In genomic region chr17:26933419-26933818, GRCm38 (mm10) we compare ENCODE assay signal across 8 mouse cellular contexts. TPM values are rescaled to one million over a fixed set of nuclear protein-coding genes. Genes with fewer than 3 reads are reported as not detected.
DNase-seq lines count a peak whose midpoint lies in the region; ATAC-seq and TF ChIP-seq lines count a peak whose summit lies in the region.

No protein-coding gene starts in this region.

- peak overlapping the region; percentile 92 for H3K27ac ChIP-seq in heart, embryonic 15.5 days
- peak overlapping the region; percentile 40 for H3K27ac ChIP-seq in hindbrain, embryonic 11.5 days (ENCODE audit: low read depth, low read length)

- peaks cover 32% of the 10 kb centered on the region for H3K4me1 ChIP-seq in heart, embryonic 15.5 days (replicated peaks)
- H3K4me1 ChIP-seq in G1E (ENCODE audit: insufficient read depth, low read depth, low read length), result peaks cover 69% of the 10 kb centered on the region
- 0 out of 2 replicates have a peak, but pooled peaks cover 8% of the 10 kb centered on the region for H3K4me1 ChIP-seq in hindbrain, embryonic 11.5 days (replicated peaks; ENCODE audit: control insufficient read depth, insufficient read depth, low read length)

- H3K9me3 ChIP-seq in heart, embryonic 15.5 days (replicated peaks), result no peaks in the 10 kb centered on the region
- no peaks in the 10 kb centered on the region for H3K9me3 ChIP-seq in G1E (replicated peaks)
- no peaks in the 10 kb centered on the region for H3K9me3 ChIP-seq in hindbrain, embryonic 11.5 days (ENCODE audit: control insufficient read depth, low read length)

- peak overlapping the region; percentile 71 for H3K4me3 ChIP-seq in heart, embryonic 15.5 days
- peak overlapping the region; percentile 78 for H3K4me3 ChIP-seq in G1E (ENCODE audit: low read depth, low read length)
- H3K4me3 ChIP-seq in hindbrain, embryonic 11.5 days (ENCODE audit: low read depth, low read length), result peak overlapping the region; percentile 53

- no peak for TF ChIP-seq CTCF in G1E (IDR thresholded peaks at IDR 0.05; ENCODE audit: low read depth, low read length)

- peak overlapping the region; percentile 92 for H3K4me2 ChIP-seq in heart, embryonic 15.5 days
- peak overlapping the region; percentile 75 for H3K4me2 ChIP-seq in hindbrain, embryonic 11.5 days (replicated peaks; ENCODE audit: low read depth, low read length)

- WGBS in heart, embryonic 15.5 days, result 5% methylated on average over 13 of the region's 13 CpGs
- WGBS in hindbrain, embryonic 11.5 days, result 11% methylated on average over 13 of the region's 13 CpGs

- ATAC-seq in heart, embryonic 15.5 days (replicated peaks; ENCODE audit: insufficient number of reproducible peaks, insufficient read depth, low FRiP score, low read depth), result peak; percentile 20
- ATAC-seq in G1E (ENCODE audit: extremely low read depth, insufficient number of reproducible peaks, low FRiP score, poor library complexity, severe bottlenecking), result no peak
- peak; percentile 38 for ATAC-seq in hindbrain, embryonic 11.5 days (ENCODE audit: low FRiP score)
- peak; percentile 14; the same call in 1 of the 2 replicates for ATAC-seq in megakaryocyte, adult 5-6 weeks (ENCODE audit: poor library complexity, severe bottlenecking)

- no peak for DNase-seq in heart, adult 8-10 months (ENCODE audit: low spot score)
- DNase-seq in G1E (ENCODE audit: low spot score), result no peak
- no peak for DNase-seq in hindbrain, embryonic 11.5 days (ENCODE audit: low spot score)
- DNase-seq in adrenal gland, postnatal 14 days, result no peak
- DNase-seq in frontal cortex, postnatal 25 days (ENCODE audit: low spot score in 2 of 2), result no peak
- DNase-seq in c-Kit-positive CD71-positive TER-119-positive erythroid progenitor cells, embryonic 14.5 days (ENCODE audit: low spot score), result no peak

- H3K9ac ChIP-seq in heart, embryonic 15.5 days, result peak overlapping the region; percentile 82
- peak overlapping the region; percentile 66 for H3K9ac ChIP-seq in hindbrain, embryonic 11.5 days (ENCODE audit: low read depth, low read length)

- peaks cover 51% of the 10 kb centered on the region for H3K36me3 ChIP-seq in heart, embryonic 15.5 days
- H3K36me3 ChIP-seq in G1E (replicated peaks), result peaks cover 84% of the 10 kb centered on the region
- peaks cover 3% of the 10 kb centered on the region; the same call in 1 of the 2 replicates for H3K36me3 ChIP-seq in hindbrain, embryonic 11.5 days (ENCODE audit: control insufficient read depth, insufficient read depth, low read length)

- no peaks in the 10 kb centered on the region for H3K27me3 ChIP-seq in heart, embryonic 15.5 days
- no peaks in the 10 kb centered on the region for H3K27me3 ChIP-seq in G1E (ENCODE audit: insufficient read depth, low read length)
- no peaks in the 10 kb centered on the region for H3K27me3 ChIP-seq in hindbrain, embryonic 11.5 days (ENCODE audit: control insufficient read depth, insufficient read depth, low read length)

RNA-seq across cellular contexts. Expression of gene Phf1, which starts 0.6 kb away (rescaled TPM):
- 7.3 and 9.5 TPM in 2 replicates for polyA plus RNA-seq in heart, embryonic 15.5 days (2015; fragmentation: Nextera tagmentation; extraction: Ambion mirVana)
- total RNA-seq in heart, adult 8-10 months (2022), result 10 to 100 TPM; 15.4 to 20.7 (median 16.1) TPM
- total RNA-seq in G1E (2014; fragmentation: Nextera tagmentation) (6.5 and 8.4 TPM in 2 replicates), G1E (2017) (7.3 and 7.4 TPM in 2 replicates)
- 21.6 and 21.7 TPM in 2 replicates for polyA plus RNA-seq in G1E (2012)
- polyA plus RNA-seq in hindbrain, embryonic 11.5 days (2014; fragmentation: Nextera tagmentation; extraction: Ambion mirVana), result 4.5 and 5.5 TPM in 2 replicates
- total RNA-seq in megakaryocyte, adult 5-6 weeks (2015), result 11.6 and 11.7 TPM in 2 replicates
- total RNA-seq in megakaryocyte, adult 5-6 weeks (2017), result 10.6 and 15.5 TPM in 2 replicates
- total RNA-seq in adrenal gland, postnatal 14 days (2021), result 19.9 and 25.3 TPM in 2 replicates

RNA-seq across cellular contexts. Expression of gene Cuta, which starts 6.0 kb away (rescaled TPM):
- polyA plus RNA-seq in heart, embryonic 15.5 days (2015; fragmentation: Nextera tagmentation; extraction: Ambion mirVana), result 144 and 160 TPM in 2 replicates
- 10 to 100 TPM; 91.9 to 98.0 (median 95.8) TPM for total RNA-seq in heart, adult 8-10 months (2022)
- total RNA-seq in G1E (2014; fragmentation: Nextera tagmentation) (319 and 371 TPM in 2 replicates), G1E (2017) (182 and 190 TPM in 2 replicates)
- 526 and 563 TPM in 2 replicates for polyA plus RNA-seq in G1E (2012)
- 135 and 154 TPM in 2 replicates for polyA plus RNA-seq in hindbrain, embryonic 11.5 days (2014; fragmentation: Nextera tagmentation; extraction: Ambion mirVana)
- total RNA-seq in megakaryocyte, adult 5-6 weeks (2015), result 138 and 155 TPM in 2 replicates
- total RNA-seq in megakaryocyte, adult 5-6 weeks (2017), result 56.9 and 73.0 TPM in 2 replicates
- total RNA-seq in adrenal gland, postnatal 14 days (2021), result 118 and 132 TPM in 2 replicates

RNA-seq across cellular contexts. Expression of gene Syngap1, which starts 7.6 kb away (rescaled TPM):
- polyA plus RNA-seq in heart, embryonic 15.5 days (2015; fragmentation: Nextera tagmentation; extraction: Ambion mirVana), result 0.60 and 1.0 TPM in 2 replicates
- total RNA-seq in heart, adult 8-10 months (2022), result 1 to 10 TPM; 3.6 to 5.2 (median 4.7) TPM
- 88.0 and 117 TPM in 2 replicates for total RNA-seq in G1E (2014; fragmentation: Nextera tagmentation)
- total RNA-seq in G1E (2017), result 7.3 and 10.2 TPM in 2 replicates
- 22.3 and 24.1 TPM in 2 replicates for polyA plus RNA-seq in G1E (2012)
- polyA plus RNA-seq in hindbrain, embryonic 11.5 days (2014; fragmentation: Nextera tagmentation; extraction: Ambion mirVana), result 3.4 and 4.7 TPM in 2 replicates
- total RNA-seq in megakaryocyte, adult 5-6 weeks (2015), result 1.6 and 3.9 TPM in 2 replicates
- total RNA-seq in megakaryocyte, adult 5-6 weeks (2017), result 0.33 and 0.89 TPM in 2 replicates
- 16.0 and 17.3 TPM in 2 replicates for total RNA-seq in adrenal gland, postnatal 14 days (2021)

RNA-seq across cellular contexts. Expression of gene Kifc5b, which starts 16.5 kb away (rescaled TPM):
- polyA plus RNA-seq in heart, embryonic 15.5 days (2015; fragmentation: Nextera tagmentation; extraction: Ambion mirVana), result 5.3 and 7.4 TPM in 2 replicates
- total RNA-seq in heart, adult 8-10 months (2022), result under 1 TPM; 0.29 to 0.81 (median 0.48) TPM
- total RNA-seq in G1E (2014; fragmentation: Nextera tagmentation), result 17.1 and 23.0 TPM in 2 replicates
- 15.0 and 15.7 TPM in 2 replicates for total RNA-seq in G1E (2017)
- 30.1 and 36.1 TPM in 2 replicates for polyA plus RNA-seq in G1E (2012)
- polyA plus RNA-seq in hindbrain, embryonic 11.5 days (2014; fragmentation: Nextera tagmentation; extraction: Ambion mirVana), result 4.6 and 5.9 TPM in 2 replicates
- 4.1 and 4.5 TPM in 2 replicates for total RNA-seq in megakaryocyte, adult 5-6 weeks (2015)
- 10.8 and 13.8 TPM in 2 replicates for total RNA-seq in megakaryocyte, adult 5-6 weeks (2017)
- total RNA-seq in adrenal gland, postnatal 14 days (2021), result 5.0 and 5.2 TPM in 2 replicates

RNA-seq across cellular contexts. Expression of gene Zbtb9, which starts 39.5 kb away (rescaled TPM):
- polyA plus RNA-seq in heart, embryonic 15.5 days (2015; fragmentation: Nextera tagmentation; extraction: Ambion mirVana), result 8.3 and 10.2 TPM in 2 replicates
- 1 to 10 TPM in 3 of 4 experiments, not detected in 1; 1.5 to 3.4 (median 2.2) TPM for total RNA-seq in heart, adult 8-10 months (2022)
- total RNA-seq in G1E (2014; fragmentation: Nextera tagmentation) (3.6 and 4.4 TPM in 2 replicates), G1E (2017) (25.6 and 27.5 TPM in 2 replicates)
- 10.9 and 11.1 TPM in 2 replicates for polyA plus RNA-seq in G1E (2012)
- polyA plus RNA-seq in hindbrain, embryonic 11.5 days (2014; fragmentation: Nextera tagmentation; extraction: Ambion mirVana), result 10.5 and 13.2 TPM in 2 replicates
- 4.5 and 4.7 TPM in 2 replicates for total RNA-seq in megakaryocyte, adult 5-6 weeks (2015)
- total RNA-seq in megakaryocyte, adult 5-6 weeks (2017), result 13.3 and 14.4 TPM in 2 replicates
- 5.2 and 5.3 TPM in 2 replicates for total RNA-seq in adrenal gland, postnatal 14 days (2021)
